Mouse (Mus musculus): ENCODE measurements around the gene Clpp. TPM values are rescaled to one million over a fixed set of nuclear protein-coding genes. Genes with fewer than 3 reads are reported as not detected.

Gene Clpp
- 151 and 219 TPM in 2 replicates for polyA plus RNA-seq (2012; rRNA removed)

GRCm38 (mm10) chr17:56990115-56990746 lies at the start of gene Clpp:
Clpp (plus strand) TSS chr17:56990305.
- peak; percentile 88; the same call in 1 of the 2 replicates for TF ChIP-seq POLR2A (IDR thresholded peaks at IDR 0.05; ENCODE audit: borderline replicate concordance, extremely low read depth, insufficient read depth, insufficient read length, poor library complexity, severe bottlenecking)
- TF ChIP-seq CTCF (IDR thresholded peaks at IDR 0.05; ENCODE audit: borderline replicate concordance, extremely low read depth, insufficient read depth, insufficient read length) = no peak
- peak; percentile 99 for DNase-seq (ENCODE audit: low read depth)

GRCm38 (mm10) chr17:56950915-56951314 lies 39.2 kb upstream of the Clpp start:
- peak; percentile 47 for DNase-seq (ENCODE audit: low read depth)
- no peak for TF ChIP-seq POLR2A (IDR thresholded peaks at IDR 0.05; ENCODE audit: borderline replicate concordance, extremely low read depth, insufficient read depth, insufficient read length, poor library complexity, severe bottlenecking)
- TF ChIP-seq CTCF (IDR thresholded peaks at IDR 0.05; ENCODE audit: borderline replicate concordance, extremely low read depth, insufficient read depth, insufficient read length) = peak; percentile 81

GRCm38 (mm10) chr17:56952639-56953038 lies 37.5 kb upstream of the Clpp start:
- DNase-seq (ENCODE audit: low read depth) = no peak

GRCm38 (mm10) chr17:56954871-56955270 lies 35.2 kb upstream of the Clpp start:
- DNase-seq (ENCODE audit: low read depth) = no peak
- TF ChIP-seq POLR2A (IDR thresholded peaks at IDR 0.05; ENCODE audit: borderline replicate concordance, extremely low read depth, insufficient read depth, insufficient read length, poor library complexity, severe bottlenecking) (no peak), CTCF (IDR thresholded peaks at IDR 0.05; ENCODE audit: borderline replicate concordance, extremely low read depth, insufficient read depth, insufficient read length) (no peak)

More at GRCm38 (mm10) chr17:56952639-56953038, 37.5 kb upstream of the Clpp start:
- TF ChIP-seq CTCF (IDR thresholded peaks at IDR 0.05; ENCODE audit: borderline replicate concordance, extremely low read depth, insufficient read depth, insufficient read length) (no peak), POLR2A (IDR thresholded peaks at IDR 0.05; ENCODE audit: borderline replicate concordance, extremely low read depth, insufficient read depth, insufficient read length, poor library complexity, severe bottlenecking) (no peak)

- TF ChIP-seq CTCF (IDR thresholded peaks at IDR 0.05; ENCODE audit: borderline replicate concordance, extremely low read depth, insufficient read depth, insufficient read length) (no peak), POLR2A (IDR thresholded peaks at IDR 0.05; ENCODE audit: borderline replicate concordance, extremely low read depth, insufficient read depth, insufficient read length, poor library complexity, severe bottlenecking) (no peak)
- DNase-seq (ENCODE audit: low read depth) = no peak
Observed at GRCm38 (mm10) chr17:56957763-56958429, 32.2 kb upstream of the Clpp start.

GRCm38 (mm10) chr17:56958667-56959066 lies 31.4 kb upstream of the Clpp start:
- no peak for TF ChIP-seq POLR2A (IDR thresholded peaks at IDR 0.05; ENCODE audit: borderline replicate concordance, extremely low read depth, insufficient read depth, insufficient read length, poor library complexity, severe bottlenecking)
- TF ChIP-seq CTCF (IDR thresholded peaks at IDR 0.05; ENCODE audit: borderline replicate concordance, extremely low read depth, insufficient read depth, insufficient read length) = no peak
- DNase-seq (ENCODE audit: low read depth) = no peak

GRCm38 (mm10) chr17:56961880-56962279 lies 28.2 kb upstream of the Clpp start:
- peak; percentile 27; the same call in 1 of the 2 replicates for TF ChIP-seq CTCF (IDR thresholded peaks at IDR 0.05; ENCODE audit: borderline replicate concordance, extremely low read depth, insufficient read depth, insufficient read length)
- TF ChIP-seq POLR2A (IDR thresholded peaks at IDR 0.05; ENCODE audit: borderline replicate concordance, extremely low read depth, insufficient read depth, insufficient read length, poor library complexity, severe bottlenecking) = no peak
- no peak for DNase-seq (ENCODE audit: low read depth)

GRCm38 (mm10) chr17:56962642-56963405 lies 27.3 kb upstream of the Clpp start:
- no peak for DNase-seq (ENCODE audit: low read depth)

GRCm38 (mm10) chr17:56963646-56964045 lies 26.5 kb upstream of the Clpp start:
- no peak for DNase-seq (ENCODE audit: low read depth)
- TF ChIP-seq CTCF (IDR thresholded peaks at IDR 0.05; ENCODE audit: borderline replicate concordance, extremely low read depth, insufficient read depth, insufficient read length) = no peak
- no peak for TF ChIP-seq POLR2A (IDR thresholded peaks at IDR 0.05; ENCODE audit: borderline replicate concordance, extremely low read depth, insufficient read depth, insufficient read length, poor library complexity, severe bottlenecking)

More at GRCm38 (mm10) chr17:56962642-56963405, 27.3 kb upstream of the Clpp start:
- TF ChIP-seq CTCF (IDR thresholded peaks at IDR 0.05; ENCODE audit: borderline replicate concordance, extremely low read depth, insufficient read depth, insufficient read length) = no peak
- no peak for TF ChIP-seq POLR2A (IDR thresholded peaks at IDR 0.05; ENCODE audit: borderline replicate concordance, extremely low read depth, insufficient read depth, insufficient read length, poor library complexity, severe bottlenecking)

GRCm38 (mm10) chr17:56969321-56969720 lies 20.8 kb upstream of the Clpp start:
- TF ChIP-seq CTCF (IDR thresholded peaks at IDR 0.05; ENCODE audit: borderline replicate concordance, extremely low read depth, insufficient read depth, insufficient read length) = no peak
- TF ChIP-seq POLR2A (IDR thresholded peaks at IDR 0.05; ENCODE audit: borderline replicate concordance, extremely low read depth, insufficient read depth, insufficient read length, poor library complexity, severe bottlenecking) = no peak
- DNase-seq (ENCODE audit: low read depth) = no peak

- no peak for DNase-seq (ENCODE audit: low read depth)
Observed at GRCm38 (mm10) chr17:56970081-56970480, 20.0 kb upstream of the Clpp start.

More at GRCm38 (mm10) chr17:56970081-56970480, 20.0 kb upstream of the Clpp start:
- TF ChIP-seq POLR2A (IDR thresholded peaks at IDR 0.05; ENCODE audit: borderline replicate concordance, extremely low read depth, insufficient read depth, insufficient read length, poor library complexity, severe bottlenecking) (no peak), CTCF (IDR thresholded peaks at IDR 0.05; ENCODE audit: borderline replicate concordance, extremely low read depth, insufficient read depth, insufficient read length) (no peak)

Data from brain, embryonic 14.5 days (tissue).